Mouse (Mus musculus) CH12.LX (cell line): ENCODE data around the gene Olfr1240. TPM values are rescaled to one million over a fixed set of nuclear protein-coding genes. Genes with fewer than 3 reads are reported as not detected.

Experiments
- DNase-seq: peaks from one replicate; pipeline ENCODE4 v3.0.0-alpha.2; 2013; ENCODE audit errors: extremely low read depth
- H3K27ac ChIP-seq: 2 replicates; pipeline ENCODE4 v1.5.1; 2012; ENCODE audit warnings: low read depth, mild to moderate bottlenecking, control low read depth, moderate library complexity; ENCODE audit not compliant: insufficient read depth
- H3K27me3 ChIP-seq: replicated peaks from 2 replicates; pipeline ENCODE3; 2012; ENCODE audit warnings: inconsistent platforms
- H3K36me3 ChIP-seq, 2 experiments: replicated peaks in 1 of 2; 2 replicates each; pipeline versions ENCODE3 to v1.6.1; 2012; ENCODE audit warnings: inconsistent platforms in 1 of 2, low read length in 1 of 2, mild to moderate bottlenecking in 1 of 2, mixed read lengths in 1 of 2, moderate library complexity in 1 of 2; ENCODE audit not compliant: control insufficient read depth in 1 of 2, insufficient read depth in 1 of 2
- H3K4me1 ChIP-seq, 2 experiments: 2 replicates each; pipeline ENCODE4 v1.6.1; 2012; ENCODE audit warnings: inconsistent platforms in 1 of 2, moderate library complexity in 1 of 2; ENCODE audit not compliant: insufficient read depth in 2 of 2, control insufficient read depth in 1 of 2
- H3K4me2 ChIP-seq: 2 replicates; pipeline ENCODE4 v1.6.1; 2012; ENCODE audit warnings: low read depth, mild to moderate bottlenecking, control low read depth; ENCODE audit not compliant: poor library complexity, insufficient read depth, severe bottlenecking
- H3K4me3 ChIP-seq, 3 experiments: fragments of 150-350 bp in 1 of 3; sonication (generic) in 1 of 3; replicated peaks in 1 of 3; 2 replicates each; pipeline versions ENCODE3 to v1.5.1; 2011 to 2012; ENCODE audit warnings: low read depth in 2 of 3, low read length in 2 of 3, mild to moderate bottlenecking in 2 of 3, moderate library complexity in 2 of 3, control low read depth in 1 of 3, improper control_type of control experiment in 1 of 3, inconsistent platforms in 1 of 3, mixed read lengths in 1 of 3; ENCODE audit not compliant: poor library complexity in 1 of 3
- H3K79me2 ChIP-seq: replicated peaks from 2 replicates; pipeline ENCODE4 v1.6.1; 2012; ENCODE audit warnings: mild to moderate bottlenecking, moderate library complexity; ENCODE audit not compliant: control insufficient read depth, poor library complexity, insufficient read depth, severe bottlenecking; ENCODE audit errors: extremely low read depth
- H3K9ac ChIP-seq: 2 replicates; pipeline ENCODE4 v1.6.1; 2012; ENCODE audit warnings: low read depth, mild to moderate bottlenecking, control low read depth, moderate library complexity; ENCODE audit not compliant: insufficient read depth
- H3K9me3 ChIP-seq: replicated peaks from 2 replicates; pipeline ENCODE3; 2012; ENCODE audit warnings: low read length, inconsistent platforms, mixed read lengths
- BHLHE40 ChIP-seq: IDR thresholded peaks from 2 replicates; pipeline ENCODE4 v1.6.1; 2011; ENCODE audit warnings: mild to moderate bottlenecking, low read depth, low read length, improper control_type of control experiment
- CHD1 ChIP-seq: IDR thresholded peaks from 2 replicates; pipeline ENCODE4 v1.6.1; 2012; ENCODE audit warnings: low read depth, low read length, improper control_type of control experiment, inconsistent platforms
- CTCF ChIP-seq, 2 experiments: IDR thresholded peaks in 1 of 2; conservative IDR thresholded peaks in 1 of 2; 2 replicates each; pipeline ENCODE4 v1.5.1; 2011 to 2012; ENCODE audit warnings: low read depth in 2 of 2, low read length in 2 of 2, improper control_type of control experiment in 1 of 2, inconsistent platforms in 1 of 2, mild to moderate bottlenecking in 1 of 2, moderate library complexity in 1 of 2
- E2F4 ChIP-seq: IDR thresholded peaks from 2 replicates; pipeline ENCODE4 v1.6.1; 2011; ENCODE audit warnings: low read depth, low read length, improper control_type of control experiment; ENCODE audit not compliant: insufficient replicate concordance
- ELF1 ChIP-seq: IDR thresholded peaks from 2 replicates; pipeline ENCODE4 v1.6.1; 2014; ENCODE audit warnings: low read depth, mild to moderate bottlenecking, inconsistent platforms, low read length, improper control_type of control experiment
- EP300 ChIP-seq: IDR thresholded peaks from 2 replicates; pipeline ENCODE4 v1.6.1; 2011; ENCODE audit warnings: low read length, improper control_type of control experiment
- ETS1 ChIP-seq: conservative IDR thresholded peaks from 2 replicates; pipeline ENCODE4 v1.6.1; 2012; ENCODE audit warnings: low read depth, mild to moderate bottlenecking, inconsistent platforms, low read length, improper control_type of control experiment, moderate library complexity
- GABPA ChIP-seq: IDR thresholded peaks from 2 replicates; pipeline ENCODE4 v1.6.1; 2012; ENCODE audit warnings: low read depth, low read length, improper control_type of control experiment, inconsistent platforms; ENCODE audit not compliant: insufficient replicate concordance
- HCFC1 ChIP-seq: IDR thresholded peaks from 2 replicates; pipeline ENCODE4 v1.6.1; 2012; ENCODE audit warnings: low read depth, mild to moderate bottlenecking, inconsistent platforms, low read length, improper control_type of control experiment
- IRF4 ChIP-seq: IDR thresholded peaks from 2 replicates; pipeline ENCODE4 v1.6.1; 2014; ENCODE audit warnings: low read depth, mild to moderate bottlenecking, inconsistent platforms, low read length, improper control_type of control experiment
- JUN ChIP-seq: IDR thresholded peaks from 2 replicates; pipeline ENCODE4 v1.6.1; 2011; ENCODE audit warnings: low read depth, mild to moderate bottlenecking, low read length, improper control_type of control experiment, moderate library complexity; ENCODE audit not compliant: insufficient read depth
- MAFK ChIP-seq: IDR thresholded peaks from 2 replicates; pipeline ENCODE4 v1.6.1; 2011; ENCODE audit warnings: low read length, improper control_type of control experiment; ENCODE audit not compliant: insufficient replicate concordance
- MAX ChIP-seq: IDR thresholded peaks from 2 replicates; pipeline ENCODE4 v1.6.1; 2011; ENCODE audit warnings: low read length, improper control_type of control experiment
- MEF2A ChIP-seq: IDR thresholded peaks from 2 replicates; pipeline ENCODE4 v1.6.1; 2014; ENCODE audit warnings: low read depth, mild to moderate bottlenecking, inconsistent platforms, low read length, improper control_type of control experiment, borderline replicate concordance
- MXI1 ChIP-seq: IDR thresholded peaks from 2 replicates; pipeline ENCODE4 v1.6.1; 2011; ENCODE audit warnings: mild to moderate bottlenecking, low read depth, low read length, improper control_type of control experiment
- NRF1 ChIP-seq: IDR thresholded peaks from 2 replicates; pipeline ENCODE4 v1.6.1; 2014; ENCODE audit warnings: low read depth, mild to moderate bottlenecking, inconsistent platforms, low read length, improper control_type of control experiment, moderate library complexity
- PAX5 ChIP-seq: IDR thresholded peaks from 2 replicates; pipeline ENCODE4 v1.6.1; 2012; ENCODE audit warnings: low read length, inconsistent platforms, mixed read lengths
- POLR2A ChIP-seq: IDR thresholded peaks from 2 replicates; pipeline ENCODE4 v1.6.1; 2011; ENCODE audit warnings: low read depth, mild to moderate bottlenecking, improper control_type of control experiment, low read length
- POLR2AphosphoS2 ChIP-seq: IDR thresholded peaks from 2 replicates; pipeline ENCODE4 v1.6.1; 2011; ENCODE audit warnings: low read depth, low read length, improper control_type of control experiment
- RAD21 ChIP-seq: IDR thresholded peaks from 2 replicates; pipeline ENCODE4 v1.6.1; 2011; ENCODE audit warnings: low read depth, mild to moderate bottlenecking, low read length, improper control_type of control experiment, moderate library complexity
- SIN3A ChIP-seq: IDR thresholded peaks from 2 replicates; pipeline ENCODE4 v1.6.1; 2012; ENCODE audit warnings: low read length, improper control_type of control experiment, inconsistent platforms
- SMC3 ChIP-seq: IDR thresholded peaks from 2 replicates; pipeline ENCODE4 v1.6.1; 2011; ENCODE audit warnings: low read depth, low read length, improper control_type of control experiment
- UBTF ChIP-seq: IDR thresholded peaks from 2 replicates; pipeline ENCODE4 v1.6.1; 2012; ENCODE audit warnings: low read depth, mild to moderate bottlenecking, inconsistent platforms, low read length, improper control_type of control experiment, moderate library complexity
- ZC3H11A ChIP-seq: IDR thresholded peaks from 2 replicates; pipeline ENCODE4 v1.6.1; 2012; ENCODE audit warnings: low read depth, mild to moderate bottlenecking, inconsistent platforms, low read length, improper control_type of control experiment
- ZKSCAN1 ChIP-seq: IDR thresholded peaks from 2 replicates; pipeline ENCODE4 v1.6.1; 2012; ENCODE audit warnings: low read depth, inconsistent platforms, low read length, improper control_type of control experiment, borderline replicate concordance
- ZNF384 ChIP-seq: IDR thresholded peaks from 2 replicates; pipeline ENCODE4 v1.6.1; 2012; ENCODE audit warnings: low read depth, low read length, improper control_type of control experiment, inconsistent platforms
- dilution Hi-C: fragments of 300-500 bp; cut with MboI; formaldehyde crosslinking; loops from 2 replicates; pipeline ENCODE4 v1.14.3; 2020; ENCODE audit warnings: low sequenced_read_pairs; ENCODE audit not compliant: extremely low pct_unique_long_range_greater_than_20kb, extremely low pct_ligation_motif_present
- in situ Hi-C: fragments of 300-500 bp; cut with MboI; formaldehyde crosslinking; loops from 3 replicates; pipeline ENCODE4 v1.14.3; 2019; ENCODE audit warnings: low sequenced_read_pairs, low pct_ligation_motif_present, low pct_unique_long_range_greater_than_20kb, mixed read lengths
- polyA plus RNA-seq: library from polyadenylated mRNA; unstranded; fragments of >175 nt; gene quantifications from 2 replicates; pipeline ENCODE4 v1.2.1, GENCODE M21; 2012; ENCODE audit warnings: low read depth; ENCODE audit not compliant: insufficient read length
- total RNA-seq, 2 experiments: library from RNA; depleted of rRNA; stranded (reverse); fragments of 300-350 nt in 1 of 2; fragments of >200 nt in 1 of 2; gene quantifications; 2 replicates each; pipeline ENCODE4 v1.2.3; 2012 to 2014

Gene Olfr1240
- total and polyA plus RNA-seq, 3 experiments = not detected

DNA sequence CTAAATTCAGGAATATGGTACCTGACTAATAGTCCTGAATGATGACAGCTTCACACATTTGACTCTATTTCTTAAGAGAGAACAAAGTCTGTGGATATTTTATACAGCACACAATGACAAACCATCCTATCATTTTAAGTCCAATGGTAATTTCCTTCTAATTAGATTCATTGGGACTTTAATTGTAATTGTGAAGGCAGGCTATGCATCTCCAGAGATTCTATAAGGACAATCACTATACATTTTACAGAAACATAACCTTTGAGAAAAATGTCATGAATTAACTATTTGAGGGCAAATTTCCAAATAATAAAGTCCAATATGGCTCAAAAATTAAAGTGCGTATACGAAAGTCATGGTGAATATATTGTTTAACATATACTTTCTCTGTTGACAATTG, 22.5 kb downstream of the Olfr1240 start, which contains the start of gene Olfr1239:
Gene Olfr1239 (minus strand): TSS at position 101 of the 400 bp plus-strand sequence.
- Histone ChIP-seq H3K27ac (no peak within 1 kb of the TSS), H3K27me3 (no peaks in the 10 kb centered on the region), H3K4me1 (no peaks in the 10 kb centered on the region), H3K36me3 (no peaks in the 10 kb centered on the region), H3K4me2 (no peak within 1 kb of the TSS), H3K9me3 (peaks cover 19% of the 10 kb centered on the region), H3K9ac (no peak within 1 kb of the TSS), H3K4me3 (no peak within 1 kb of the TSS), H3K79me2 (no peaks in the 10 kb centered on the region)
- in situ Hi-C loops = no loop called here
- no peak for DNase-seq
- TF ChIP-seq ETS1 = no peak
- no peak for TF ChIP-seq UBTF
- no peak for TF ChIP-seq ZNF384
- TF ChIP-seq RAD21 = no peak
- TF ChIP-seq MAFK = no peak
- TF ChIP-seq CTCF (conservative IDR thresholded peaks at IDR 0.05 in 1 of 2, IDR thresholded peaks at IDR 0.05 in 1 of 2; ENCODE audit: low read depth in 2 of 2, low read length in 2 of 2) = no peak
- no peak for TF ChIP-seq NRF1
- TF ChIP-seq BHLHE40 = no peak
- no peak for TF ChIP-seq SMC3
- TF ChIP-seq IRF4 = no peak
- no peak for TF ChIP-seq ELF1
- no peak for TF ChIP-seq MAX
- no peak for TF ChIP-seq SIN3A
- no peak for TF ChIP-seq ZC3H11A
- dilution Hi-C loops = no loop called here

DNA sequence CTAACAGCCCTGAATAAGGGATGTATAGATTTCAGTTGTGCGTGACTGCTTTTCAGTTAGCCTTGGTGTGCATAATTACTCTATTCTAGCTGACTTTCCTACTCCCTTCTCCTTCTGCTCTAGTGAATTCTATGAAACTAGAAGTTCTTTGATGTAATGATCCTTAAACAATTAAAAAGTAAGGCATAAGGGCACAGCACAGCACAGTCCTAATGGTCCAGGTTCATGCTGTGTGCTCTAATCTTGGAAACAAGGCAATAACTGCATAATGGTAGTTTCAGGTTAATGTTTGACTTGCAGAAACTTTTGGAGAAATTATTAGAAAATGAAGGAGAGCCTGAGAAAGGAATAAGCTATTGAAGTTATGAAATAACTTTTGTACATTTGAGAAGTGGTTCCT, 28.2 kb downstream of the Olfr1240 start:
- no peak overlapping the region for H3K4me3 ChIP-seq
- dilution Hi-C loops (no loop called here), in situ Hi-C loops (no loop called here)
- no peaks in the 10 kb centered on the region for H3K79me2 ChIP-seq
- no peak for TF ChIP-seq ZKSCAN1
- no peak for TF ChIP-seq MXI1
- TF ChIP-seq CHD1 = no peak
- no peak for TF ChIP-seq POLR2AphosphoS2
- no peak for TF ChIP-seq JUN
- TF ChIP-seq ETS1 = no peak
- TF ChIP-seq IRF4 = no peak
- no peak for TF ChIP-seq E2F4
- no peak for TF ChIP-seq HCFC1
- TF ChIP-seq MAX = no peak
- TF ChIP-seq ZNF384 = no peak
- TF ChIP-seq CTCF (conservative IDR thresholded peaks at IDR 0.05 in 1 of 2, IDR thresholded peaks at IDR 0.05 in 1 of 2; ENCODE audit: low read depth in 2 of 2, low read length in 2 of 2) = no peak
- TF ChIP-seq EP300 = no peak
- TF ChIP-seq MEF2A = no peak
- no peak for TF ChIP-seq SMC3
- TF ChIP-seq GABPA = no peak
- TF ChIP-seq MAFK = no peak
- no peak for TF ChIP-seq PAX5
- TF ChIP-seq POLR2A = no peak
- peaks cover 11% of the 10 kb centered on the region for H3K9me3 ChIP-seq
- no peaks in the 10 kb centered on the region for H3K27me3 ChIP-seq
- H3K36me3 ChIP-seq = no peaks in the 10 kb centered on the region
- no peak overlapping the region for H3K9ac ChIP-seq
- no peak overlapping the region for H3K27ac ChIP-seq
- no peaks in the 10 kb centered on the region for H3K4me1 ChIP-seq
- no peak for DNase-seq
- no peak overlapping the region for H3K4me2 ChIP-seq
